Mouse (Mus musculus) kidney, postnatal 4 days (tissue): ENCODE data around the gene Hnf1b.

Source experiments
- DNase-seq, 2 experiments: peaks; one replicate each; pipeline ENCODE4 v3.0.0; 2021; ENCODE audit warnings: mixed read lengths in 2 of 2

Hnf1b gene

GRCm38 (mm10) chr11:83897569-83897968, 47.7 kb downstream of the Hnf1b start:
- DNase-seq: no peak

GRCm38 (mm10) chr11:83902812-83903211, 52.9 kb downstream of the Hnf1b start:
- no peak for DNase-seq

- no peak for DNase-seq
Measured at GRCm38 (mm10) chr11:83905756-83906155, 55.9 kb downstream of the Hnf1b start.

GRCm38 (mm10) chr11:83908376-83908775, 58.5 kb downstream of the Hnf1b start:
- no peak for DNase-seq

GRCm38 (mm10) chr11:83913824-83914311, 64.0 kb downstream of the Hnf1b start:
- peak; percentile 32 to 47 for DNase-seq

GRCm38 (mm10) chr11:83914501-83914900, 64.6 kb downstream of the Hnf1b start:
- DNase-seq: no peak

- DNase-seq: no peak
Measured at GRCm38 (mm10) chr11:83922600-83922999, 72.7 kb downstream of the Hnf1b start.

- DNase-seq: peak in 1 of 2 experiments; percentile 43
Measured at GRCm38 (mm10) chr11:83927097-83927496, 77.2 kb downstream of the Hnf1b start.

- no peak for DNase-seq
Measured at GRCm38 (mm10) chr11:83932506-83933106, 82.7 kb downstream of the Hnf1b start.

GRCm38 (mm10) chr11:83933376-83933775, 83.5 kb downstream of the Hnf1b start:
- DNase-seq: no peak

- peak; percentile 92 to 93 for DNase-seq
Measured at GRCm38 (mm10) chr11:83935986-83936665, 86.3 kb downstream of the Hnf1b start.

GRCm38 (mm10) chr11:83938556-83938955, 88.7 kb downstream of the Hnf1b start:
- DNase-seq: no peak

GRCm38 (mm10) chr11:83941950-83942840, 92.3 kb downstream of the Hnf1b start, which contains the start of gene Ddx52:
Ddx52 (plus strand) TSS chr11:83942062.
- DNase-seq: peak; percentile 91 to 94
